Mouse (Mus musculus): ENCODE data around the gene Myod1. TPM values are rescaled to one million over a fixed set of nuclear protein-coding genes. Genes with fewer than 3 reads are reported as not detected.
A peak's percentile ranks its signal among the peaks of the same experiment; 100 is the strongest.

Gene Myod1
- polyA plus RNA-seq, 1 experiment from 2014 or later = 0.09 TPM

DNA sequence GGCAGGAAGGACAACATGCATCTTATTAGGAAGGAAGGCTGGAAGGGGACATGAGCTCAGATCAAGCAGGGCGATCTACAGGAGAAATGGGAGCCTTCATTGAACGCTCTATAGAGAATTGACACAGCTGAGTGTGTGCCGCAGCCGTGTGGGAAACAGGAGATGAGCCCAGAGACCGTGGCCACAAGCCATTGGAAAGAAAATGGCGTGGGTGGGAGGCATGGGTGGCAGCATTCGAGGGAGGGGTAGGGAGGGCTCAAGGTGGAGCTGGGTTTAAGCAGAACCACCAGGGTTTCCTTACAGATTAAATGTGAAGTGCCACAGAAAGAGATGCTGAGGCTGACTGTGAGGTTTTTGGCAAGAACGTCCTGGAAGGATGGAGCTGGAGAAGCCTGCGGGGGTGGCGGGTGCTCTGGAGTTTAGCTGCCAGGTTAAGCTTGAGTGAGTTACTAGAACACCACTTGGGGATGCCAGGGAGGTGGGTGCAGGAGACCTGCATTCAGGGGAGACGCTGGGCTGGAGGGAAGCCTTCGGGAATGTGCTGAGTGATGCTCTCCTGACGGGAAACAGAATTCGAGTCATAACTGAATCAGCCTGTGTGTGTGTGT is 39.6 kb downstream of the Myod1 start:
- Histone ChIP-seq H3K36me3 (ENCODE audit: insufficient read depth) (no peaks in the 10 kb centered on the region), H3K4me1 (ENCODE audit: insufficient read depth) (no peaks in the 10 kb centered on the region), H3K4me3 (ENCODE audit: low read depth, low read length) (no peak overlapping the region), H3K4me2 (no peak overlapping the region), H3K27ac (ENCODE audit: low read depth) (no peak overlapping the region), H3K9ac (no peak overlapping the region), H3K27me3 (ENCODE audit: insufficient read depth, low read length) (no peaks in the 10 kb centered on the region), H3K9me3 (ENCODE audit: low read depth, low read length) (no peaks in the 10 kb centered on the region)
- WGBS = 68% methylated on average over 14 of the region's 14 CpGs
- TF ChIP-seq CTCF (IDR thresholded peaks at IDR 0.05; ENCODE audit: low read depth) = no peak
- DNase-seq = no peak
- ATAC-seq (ENCODE audit: insufficient read depth) = no peak

GRCm38 (mm10) chr7:46417467-46417866 is 41.2 kb downstream of the Myod1 start:
- Histone ChIP-seq H3K9ac (no peak overlapping the region), H3K27ac (ENCODE audit: low read depth) (no peak overlapping the region), H3K9me3 (ENCODE audit: low read depth, low read length) (no peaks in the 10 kb centered on the region), H3K4me1 (ENCODE audit: insufficient read depth) (no peaks in the 10 kb centered on the region), H3K4me3 (ENCODE audit: low read depth, low read length) (no peak overlapping the region), H3K27me3 (ENCODE audit: insufficient read depth, low read length) (no peaks in the 10 kb centered on the region), H3K36me3 (ENCODE audit: insufficient read depth) (no peaks in the 10 kb centered on the region), H3K4me2 (no peak overlapping the region)
- DNase-seq (no peak), ATAC-seq (ENCODE audit: insufficient read depth) (no peak)
- WGBS = 42% methylated on average over 7 of the region's 7 CpGs
- no peak for TF ChIP-seq CTCF (IDR thresholded peaks at IDR 0.05; ENCODE audit: low read depth)

DNA sequence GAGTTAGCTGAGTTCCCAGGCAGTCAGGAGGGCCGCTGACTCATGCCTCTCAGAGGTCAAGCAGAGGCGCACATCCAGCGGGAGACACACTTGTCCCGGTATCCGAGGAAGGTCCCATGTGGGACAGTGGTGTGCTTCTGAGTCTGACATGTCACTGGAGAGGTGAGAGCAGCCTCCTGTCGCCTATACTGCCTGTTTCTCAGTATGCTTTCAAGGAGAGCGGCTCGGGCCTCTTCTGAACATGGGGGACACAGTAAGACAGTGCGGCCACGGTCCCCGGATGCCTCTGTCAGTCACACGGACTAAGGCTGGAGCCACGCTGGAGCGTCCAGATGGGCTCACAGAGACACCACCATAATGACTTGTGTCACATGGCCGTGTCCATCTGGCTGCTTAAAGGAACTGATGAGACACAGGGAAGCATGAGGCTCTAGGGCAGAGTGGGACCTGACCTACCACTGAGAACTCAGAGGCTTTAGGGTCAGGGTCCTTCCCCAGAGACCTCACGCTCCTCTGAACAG is 41.9 kb downstream of the Myod1 start:
- Histone ChIP-seq H3K36me3 (ENCODE audit: insufficient read depth) (no peaks in the 10 kb centered on the region), H3K4me1 (ENCODE audit: insufficient read depth) (no peaks in the 10 kb centered on the region), H3K4me3 (ENCODE audit: low read depth, low read length) (no peak overlapping the region), H3K9me3 (ENCODE audit: low read depth, low read length) (no peaks in the 10 kb centered on the region), H3K27ac (ENCODE audit: low read depth) (no peak overlapping the region), H3K27me3 (ENCODE audit: insufficient read depth, low read length) (no peaks in the 10 kb centered on the region), H3K9ac (no peak overlapping the region), H3K4me2 (no peak overlapping the region)
- WGBS = 59% methylated on average over 16 of the region's 16 CpGs
- ATAC-seq (ENCODE audit: insufficient read depth) (no peak), DNase-seq (no peak)
- no peak for TF ChIP-seq CTCF (IDR thresholded peaks at IDR 0.05; ENCODE audit: low read depth)

DNA sequence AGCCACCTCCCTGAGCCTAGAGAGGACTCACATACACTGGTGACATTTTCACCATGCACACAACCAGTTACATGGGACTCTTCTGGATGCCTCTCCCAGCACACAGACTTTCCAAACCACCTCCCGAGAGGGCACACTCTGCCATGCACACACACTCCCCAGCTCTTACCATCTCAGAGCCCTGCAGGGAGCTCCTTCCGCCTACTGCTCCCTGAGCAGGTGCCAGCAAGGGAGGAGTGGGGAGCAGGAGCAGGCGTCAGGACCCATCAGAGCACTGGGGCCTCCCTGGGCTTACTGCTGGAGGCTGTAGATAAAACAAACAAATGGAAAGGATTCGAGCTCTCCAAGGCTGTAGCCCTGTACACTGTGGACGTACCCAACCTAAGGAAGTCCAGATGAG is 45.3 kb downstream of the Myod1 start:
- WGBS = 25% methylated on average over 5 of the region's 5 CpGs
- Histone ChIP-seq H3K4me2 (no peak overlapping the region), H3K4me3 (ENCODE audit: low read depth, low read length) (no peak overlapping the region)

DNA sequence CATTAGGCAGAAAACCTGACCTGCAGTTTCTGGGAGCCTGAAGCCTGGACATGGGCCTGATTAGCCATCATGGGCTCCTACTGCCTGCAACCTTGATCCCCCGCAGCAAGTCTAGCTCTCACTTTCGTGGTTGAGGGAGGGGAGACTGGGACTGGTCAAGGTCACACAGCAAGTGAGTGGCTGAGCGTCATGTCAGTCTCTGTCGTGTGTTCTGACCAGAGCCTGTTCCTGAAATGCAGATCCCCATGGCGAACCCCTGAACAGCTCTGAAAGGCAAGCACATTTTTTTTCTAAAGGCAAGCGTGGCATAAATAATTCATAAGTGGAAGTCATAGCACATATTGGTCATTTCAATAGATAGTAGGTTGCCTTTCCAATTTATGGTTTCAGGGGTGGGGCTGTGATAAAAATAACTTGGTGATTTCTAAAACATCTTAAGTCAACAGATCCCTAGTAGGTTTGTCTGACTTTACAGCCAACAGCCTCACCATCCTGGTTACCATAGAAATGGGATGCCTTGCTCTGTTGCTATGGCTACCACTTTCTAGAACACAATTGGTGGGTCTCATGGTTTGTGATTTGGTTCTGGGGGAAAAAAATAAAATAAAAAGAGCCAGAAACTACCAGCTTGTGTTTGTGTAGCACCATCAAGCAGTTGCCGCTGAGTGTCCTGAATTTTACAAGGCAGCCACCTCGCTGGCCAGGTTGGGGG is 45.9 kb downstream of the Myod1 start:
- no peaks in the 10 kb centered on the region for H3K36me3 ChIP-seq (ENCODE audit: insufficient read depth)
- H3K4me3 ChIP-seq (ENCODE audit: low read depth, low read length) = no peak overlapping the region
- H3K27me3 ChIP-seq (ENCODE audit: insufficient read depth, low read length) = no peaks in the 10 kb centered on the region
- no peak overlapping the region for H3K4me2 ChIP-seq
- no peak overlapping the region for H3K9ac ChIP-seq
- ATAC-seq (ENCODE audit: insufficient read depth) = no peak
- no peaks in the 10 kb centered on the region for H3K9me3 ChIP-seq (ENCODE audit: low read depth, low read length)
- no peak overlapping the region for H3K27ac ChIP-seq (ENCODE audit: low read depth)
- no peaks in the 10 kb centered on the region for H3K4me1 ChIP-seq (ENCODE audit: insufficient read depth)
- 70% methylated on average over 8 of the region's 8 CpGs for WGBS
- no peak for TF ChIP-seq CTCF (IDR thresholded peaks at IDR 0.05; ENCODE audit: low read depth)
- no peak for DNase-seq

More for the DNA sequence above, 45.3 kb downstream of the Myod1 start:
- DNase-seq (no peak), ATAC-seq (ENCODE audit: insufficient read depth) (no peak)
- Histone ChIP-seq H3K27me3 (ENCODE audit: insufficient read depth, low read length) (no peaks in the 10 kb centered on the region), H3K4me1 (ENCODE audit: insufficient read depth) (no peaks in the 10 kb centered on the region), H3K9ac (no peak overlapping the region), H3K36me3 (ENCODE audit: insufficient read depth) (no peaks in the 10 kb centered on the region), H3K27ac (ENCODE audit: low read depth) (no peak overlapping the region), H3K9me3 (ENCODE audit: low read depth, low read length) (no peaks in the 10 kb centered on the region)
- no peak for TF ChIP-seq CTCF (IDR thresholded peaks at IDR 0.05; ENCODE audit: low read depth)

- WGBS = 53% methylated on average over 18 of the region's 18 CpGs
- TF ChIP-seq CTCF (IDR thresholded peaks at IDR 0.05; ENCODE audit: low read depth) = peak; percentile 68
- Histone ChIP-seq H3K9me3 (ENCODE audit: low read depth, low read length) (no peaks in the 10 kb centered on the region), H3K27me3 (ENCODE audit: insufficient read depth, low read length) (no peaks in the 10 kb centered on the region), H3K4me3 (ENCODE audit: low read depth, low read length) (no peak overlapping the region), H3K4me1 (ENCODE audit: insufficient read depth) (no peaks in the 10 kb centered on the region), H3K27ac (ENCODE audit: low read depth) (no peak overlapping the region), H3K4me2 (no peak overlapping the region), H3K9ac (no peak overlapping the region), H3K36me3 (ENCODE audit: insufficient read depth) (no peaks in the 10 kb centered on the region)
- ATAC-seq (ENCODE audit: insufficient read depth) = no peak
- peak; percentile 59 for DNase-seq
Observed at GRCm38 (mm10) chr7:46422764-46423412, 46.6 kb downstream of the Myod1 start.

DNA sequence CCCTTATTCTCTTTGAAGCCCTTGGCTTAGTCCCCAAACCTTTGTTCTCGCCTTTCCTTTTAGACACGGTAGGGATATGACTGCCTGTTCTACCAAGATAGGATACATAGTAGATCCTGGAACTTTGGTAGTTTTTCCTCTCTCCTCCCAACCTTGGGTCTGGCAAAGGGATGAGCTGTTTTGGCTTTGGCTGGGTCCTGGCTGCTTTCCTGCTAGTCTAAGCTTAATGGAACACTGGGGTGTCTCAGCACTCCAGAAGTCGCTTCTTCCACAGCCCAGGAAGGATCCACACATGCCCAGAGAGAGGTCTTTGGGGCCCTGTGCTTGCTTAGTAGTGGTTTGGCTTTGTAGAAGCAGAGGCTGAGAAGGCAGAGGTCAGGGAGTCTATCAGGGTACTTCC is 47.7 kb downstream of the Myod1 start:
- H3K36me3 ChIP-seq (ENCODE audit: insufficient read depth) = no peaks in the 10 kb centered on the region
- TF ChIP-seq CTCF (IDR thresholded peaks at IDR 0.05; ENCODE audit: low read depth) = no peak
- ATAC-seq (ENCODE audit: insufficient read depth) (no peak), DNase-seq (no peak)
- H3K9ac ChIP-seq = no peak overlapping the region
- WGBS = 63% methylated on average over 3 of the region's 3 CpGs
- no peaks in the 10 kb centered on the region for H3K9me3 ChIP-seq (ENCODE audit: low read depth, low read length)
- H3K27me3 ChIP-seq (ENCODE audit: insufficient read depth, low read length) = no peaks in the 10 kb centered on the region
- no peak overlapping the region for H3K4me3 ChIP-seq (ENCODE audit: low read depth, low read length)
- no peak overlapping the region for H3K4me2 ChIP-seq
- no peaks in the 10 kb centered on the region for H3K4me1 ChIP-seq (ENCODE audit: insufficient read depth)
- no peak overlapping the region for H3K27ac ChIP-seq (ENCODE audit: low read depth)

All from lung, embryonic 14.5 days (tissue).